Mouse (Mus musculus): ENCODE data around the gene Lgals3. TPM values are rescaled to one million over a fixed set of nuclear protein-coding genes. Genes with fewer than 3 reads are reported as not detected.
"Not testable (repeated sequence)": the region's sequence is repeated elsewhere in the genome, so short reads cannot be mapped to it uniquely, and the experiment has no call there.

Lgals3 gene
- 99.8 and 197 TPM in 2 replicates for polyA plus RNA-seq (2012; rRNA removed)

DNA sequence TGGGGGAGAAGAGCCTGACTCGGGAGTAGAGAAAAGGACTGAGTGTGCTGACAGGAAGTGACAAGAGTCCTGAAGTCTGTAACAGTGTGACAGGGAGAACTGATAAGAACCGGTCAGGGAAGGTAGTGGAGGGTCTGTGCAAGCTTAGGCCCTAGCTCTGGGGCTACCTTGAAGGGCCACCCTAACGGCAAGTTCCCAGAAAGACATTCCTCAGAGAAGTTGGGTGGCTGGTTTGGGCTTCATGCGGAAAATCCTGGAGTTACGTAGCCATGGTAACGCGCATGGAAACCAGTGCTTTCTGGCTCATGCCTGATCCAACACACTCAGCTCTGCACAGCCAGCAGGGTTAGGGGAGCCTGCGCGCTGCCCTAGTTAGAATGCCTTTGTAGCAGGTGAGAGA, at the start of gene Lgals3:
TSS of gene Lgals3 (plus strand) at position 291 of the 400 bp plus-strand sequence.
- DNase-seq (ENCODE audit: low read depth), result no peak

- no peak for DNase-seq (ENCODE audit: low read depth)
Observed at GRCm38 (mm10) chr14:47319362-47319761, 48.2 kb upstream of the Lgals3 start.

GRCm38 (mm10) chr14:47321581-47321980, 46.0 kb upstream of the Lgals3 start:
- not testable (repeated sequence) for DNase-seq (ENCODE audit: low read depth)

GRCm38 (mm10) chr14:47325965-47326761, 41.4 kb upstream of the Lgals3 start:
- DNase-seq (ENCODE audit: low read depth), result no peak

- no peak for DNase-seq (ENCODE audit: low read depth)
Observed at GRCm38 (mm10) chr14:47327347-47327746, 40.2 kb upstream of the Lgals3 start.

DNA sequence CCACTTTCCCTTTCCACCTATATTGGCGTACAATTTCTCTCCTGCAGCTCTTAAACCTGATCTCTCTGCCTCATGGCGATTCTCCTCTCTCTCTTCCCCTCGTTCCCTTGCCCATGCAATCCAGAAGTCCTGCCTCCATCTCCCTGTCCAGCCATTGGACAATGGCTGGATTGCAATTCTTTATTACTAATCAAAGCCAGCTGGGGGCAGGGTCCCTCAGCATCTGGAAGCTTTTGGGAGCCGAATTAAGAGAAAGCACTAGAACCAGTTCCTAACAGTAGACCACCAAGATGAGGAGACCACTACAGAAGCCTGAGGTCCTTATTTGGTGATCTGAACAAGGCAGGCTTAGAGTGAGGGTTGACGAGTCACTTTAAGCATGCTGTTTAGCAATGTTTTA, 35.6 kb upstream of the Lgals3 start:
- DNase-seq (ENCODE audit: low read depth), result no peak

GRCm38 (mm10) chr14:47334819-47335218, 32.7 kb upstream of the Lgals3 start:
- DNase-seq (ENCODE audit: low read depth), result no peak

- no peak for DNase-seq (ENCODE audit: low read depth)
Observed at GRCm38 (mm10) chr14:47335300-47335699, 32.3 kb upstream of the Lgals3 start.

GRCm38 (mm10) chr14:47340231-47340925, 27.2 kb upstream of the Lgals3 start:
- DNase-seq (ENCODE audit: low read depth), result no peak

- no peak for DNase-seq (ENCODE audit: low read depth)
Observed at GRCm38 (mm10) chr14:47341811-47342291, 25.7 kb upstream of the Lgals3 start.

GRCm38 (mm10) chr14:47346715-47347114, 20.8 kb upstream of the Lgals3 start:
- no peak for DNase-seq (ENCODE audit: low read depth)

DNA sequence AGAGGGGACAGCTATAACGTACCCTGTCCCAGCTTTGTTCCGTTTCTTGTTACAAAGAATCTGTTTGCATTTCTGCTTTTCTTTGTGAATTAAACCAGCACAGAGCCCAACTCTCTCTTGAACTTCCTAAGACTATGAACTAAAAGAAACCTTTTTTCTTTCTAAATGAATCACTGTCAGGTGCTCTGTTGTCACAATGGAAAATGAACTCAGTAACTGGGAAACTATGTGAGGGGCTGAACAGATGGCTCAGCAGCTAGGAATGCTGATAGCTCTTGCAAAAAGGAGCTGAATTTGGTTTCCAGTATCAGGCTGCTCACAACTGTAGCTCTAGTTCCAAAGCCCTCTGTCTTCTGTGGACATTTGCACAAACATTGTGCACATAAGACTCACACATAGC, 16.6 kb upstream of the Lgals3 start:
- no peak for DNase-seq (ENCODE audit: low read depth)

DNA sequence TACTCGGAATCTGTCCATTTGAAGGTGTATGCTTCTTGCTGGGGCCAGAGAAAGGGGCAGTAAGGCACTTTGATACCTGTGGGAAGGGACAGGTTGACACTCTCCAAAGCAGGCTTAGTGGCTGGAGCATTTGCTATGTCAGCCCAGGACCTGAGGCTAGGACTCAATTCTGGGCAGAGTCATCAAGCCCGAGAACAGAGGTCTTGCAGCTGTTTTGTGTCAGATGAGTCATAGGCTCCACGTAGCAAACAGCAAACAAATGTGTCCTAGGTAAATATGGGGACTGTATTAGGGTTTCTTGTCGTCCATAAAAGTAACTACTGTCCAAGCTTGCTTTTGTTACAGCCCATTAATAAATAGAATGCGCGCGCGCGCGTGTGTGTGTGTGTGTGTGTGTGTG, 15.3 kb upstream of the Lgals3 start:
- DNase-seq (ENCODE audit: low read depth), result no peak

DNA sequence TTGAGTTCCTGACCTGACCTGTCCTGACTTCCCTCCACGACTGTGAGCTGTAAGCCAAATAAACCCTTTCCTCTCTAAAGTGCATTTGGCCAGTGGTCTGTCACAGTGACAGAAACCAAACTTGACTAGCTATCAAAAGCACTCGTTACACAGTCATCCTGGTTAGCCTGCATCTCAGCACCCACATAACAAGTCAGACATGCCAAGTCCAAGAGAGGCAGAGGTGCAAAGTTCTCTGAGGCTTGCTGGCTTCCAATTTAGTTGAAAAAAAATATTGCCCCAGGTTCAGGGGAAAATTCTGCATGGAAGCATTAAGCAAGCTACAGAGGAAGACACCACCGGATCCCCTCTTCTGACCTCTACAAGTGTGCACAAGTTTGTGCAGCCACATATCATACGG, 14.3 kb upstream of the Lgals3 start:
- no peak for DNase-seq (ENCODE audit: low read depth)

GRCm38 (mm10) chr14:47354111-47354577, 13.4 kb upstream of the Lgals3 start:
- no peak for DNase-seq (ENCODE audit: low read depth)

- DNase-seq (ENCODE audit: low read depth), result no peak
Observed at GRCm38 (mm10) chr14:47354948-47355347, 12.6 kb upstream of the Lgals3 start.

GRCm38 (mm10) chr14:47356622-47357021, 10.9 kb upstream of the Lgals3 start:
- DNase-seq (ENCODE audit: low read depth), result no peak

DNA sequence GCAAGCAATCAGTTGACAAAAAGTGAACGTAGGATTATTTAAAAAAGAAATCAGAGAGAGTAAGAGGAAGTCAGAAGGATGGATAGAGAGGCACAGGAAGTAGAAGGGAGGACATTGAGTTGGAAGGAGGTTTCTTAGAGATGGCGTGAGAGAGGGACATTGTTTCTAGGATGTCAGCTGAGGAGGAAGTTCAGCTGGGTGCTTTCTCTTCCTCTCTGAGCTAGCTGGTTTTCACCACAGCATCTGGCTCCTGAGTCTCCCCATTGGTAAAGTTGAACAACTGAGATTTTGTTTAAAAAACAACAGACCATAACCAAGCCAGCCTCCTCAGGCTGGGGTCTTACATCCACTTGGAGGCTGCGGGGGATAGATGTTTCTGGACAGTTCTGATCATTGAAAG, 7.9 kb upstream of the Lgals3 start:
- no peak for DNase-seq (ENCODE audit: low read depth)

DNA sequence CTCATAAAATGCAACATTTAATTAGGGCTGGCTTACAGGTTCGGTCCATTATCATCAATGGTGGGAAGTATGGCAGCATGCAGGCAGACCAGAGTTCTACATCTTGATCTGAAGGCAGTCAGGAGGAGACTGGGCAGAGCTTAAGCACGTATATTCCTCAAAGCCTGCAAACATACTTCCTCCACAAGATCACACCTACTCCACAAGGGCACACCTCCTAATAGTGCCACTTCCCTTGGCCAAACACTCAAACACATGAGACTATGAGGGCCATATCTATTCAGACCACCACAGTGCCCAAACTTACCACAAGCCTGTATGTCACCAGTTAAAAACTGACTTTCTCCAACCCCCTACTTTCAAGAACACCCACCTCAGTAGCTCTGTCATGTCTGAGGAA, 6.1 kb upstream of the Lgals3 start:
- no peak for DNase-seq (ENCODE audit: low read depth)

- no peak for DNase-seq (ENCODE audit: low read depth)
Observed at GRCm38 (mm10) chr14:47361899-47362298, 5.7 kb upstream of the Lgals3 start.

DNA sequence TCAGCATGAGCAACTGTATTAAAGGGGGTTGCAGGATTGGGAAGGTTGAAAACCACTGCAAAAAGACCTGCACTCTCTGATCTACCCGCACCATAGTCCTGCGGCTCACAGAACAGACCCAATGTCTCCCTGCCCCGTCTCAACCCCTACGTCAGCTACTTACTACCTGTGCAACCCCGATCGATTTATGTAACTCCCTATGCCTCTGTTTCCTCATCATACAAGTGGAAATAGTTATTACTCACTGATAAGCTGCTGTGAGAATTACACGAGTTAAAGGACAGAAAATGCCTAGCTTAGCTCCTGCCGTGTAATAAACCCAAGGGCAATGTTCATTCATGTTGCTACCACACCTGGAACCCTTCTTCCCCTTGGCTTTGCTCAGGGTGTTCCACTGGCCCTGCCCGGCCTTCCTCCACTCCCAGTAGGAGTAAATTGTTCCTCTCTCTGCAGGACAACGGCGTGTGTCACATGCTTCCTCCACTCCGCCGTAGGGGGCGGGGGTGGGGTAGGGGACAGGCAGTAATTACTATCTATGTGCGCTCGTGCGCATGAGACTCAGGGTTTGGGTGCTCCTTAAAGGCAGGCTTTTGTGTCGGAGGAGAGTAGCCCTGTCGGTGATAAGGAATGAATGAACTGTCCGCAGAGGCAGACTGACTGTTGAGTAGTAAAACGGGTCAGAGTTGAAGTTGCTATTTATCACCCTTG, 2.7 kb upstream of the Lgals3 start:
- DNase-seq (ENCODE audit: low read depth), result no peak

- DNase-seq (ENCODE audit: low read depth), result no peak
Observed at GRCm38 (mm10) chr14:47366881-47367321, 650 bp upstream of the Lgals3 start.

All from gonadal fat pad, adult 2 months (tissue).